Mouse (Mus musculus) heart, embryonic 10.5 days (tissue): ENCODE measurements around the gene Gm9999. TPM values are rescaled to one million over a fixed set of nuclear protein-coding genes. Genes with fewer than 3 reads are reported as not detected.
A peak's percentile ranks its signal among the peaks of the same experiment; 100 is the strongest.
"Not testable (repeated sequence)": the region's sequence is repeated elsewhere in the genome, so short reads cannot be mapped to it uniquely, and the experiment has no call there.

ENCODE experiments used
- DNase-seq: peaks from one replicate; pipeline ENCODE4 v3.0.0-alpha.2; 2017; ENCODE audit warnings: low spot score
- H3K27ac ChIP-seq: fragments of 300-500 bp; sonication (generic); 2 replicates; pipeline ENCODE4 v1.5.1; 2016; ENCODE audit warnings: mild to moderate bottlenecking
- H3K27me3 ChIP-seq: fragments of 300-500 bp; sonication (generic); 2 replicates; pipeline ENCODE4 v1.6.1; 2016; ENCODE audit warnings: mild to moderate bottlenecking; ENCODE audit not compliant: poor library complexity, insufficient read depth, severe bottlenecking
- H3K36me3 ChIP-seq: fragments of 300-500 bp; sonication (generic); 2 replicates; pipeline ENCODE4 v1.6.1; 2016; ENCODE audit warnings: mild to moderate bottlenecking, moderate library complexity
- H3K4me1 ChIP-seq: fragments of 300-500 bp; sonication (generic); 2 replicates; pipeline ENCODE4 v1.6.1; 2016; ENCODE audit warnings: mild to moderate bottlenecking
- H3K4me3 ChIP-seq: fragments of 300-500 bp; sonication (generic); 2 replicates; pipeline ENCODE4 v1.5.1; 2016; ENCODE audit warnings: mild to moderate bottlenecking, moderate library complexity
- H3K9me3 ChIP-seq: fragments of 300-500 bp; sonication (generic); 2 replicates; pipeline ENCODE4 v1.6.1; 2016; ENCODE audit warnings: mild to moderate bottlenecking, moderate library complexity
- WGBS: fragments of 180-500 bp; shearing (Covaris S2); methylation state at CpG from one replicate; pipeline ENCODE4 v1.1.7; 2016; 5-methylcytosine and 5-hydroxymethylcytosine counted together
- polyA plus RNA-seq: library from polyadenylated mRNA; unstranded; fragments of >200 nt; fragmentation: Nextera tagmentation; extraction: Ambion mirVana; gene quantifications from 2 replicates; pipeline ENCODE4 v1.2.1, GENCODE M21; 2016

Gene Gm9999
- polyA plus RNA-seq, 1 experiment from 2014 or later, result not detected

GRCm38 (mm10) chr7:46985718-46986505, 2.5 kb downstream of the Gm9999 start:
- Histone ChIP-seq H3K4me3 (no peak overlapping the region), H3K4me1 (peaks cover 3% of the 10 kb centered on the region; the same call in 1 of the 2 replicates), H3K36me3 (0 out of 2 replicates have a peak, but pooled peaks cover 2% of the 10 kb centered on the region), H3K9me3 (no peaks in the 10 kb centered on the region), H3K27me3 (no peaks in the 10 kb centered on the region), H3K27ac (0 out of 2 replicates have a peak overlapping the region, but pooled peaks have one; percentile 10)
- 59% methylated on average over 8 of the region's 8 CpGs for WGBS
- no peak for DNase-seq

GRCm38 (mm10) chr7:46986646-46987045, 3.3 kb downstream of the Gm9999 start:
- Histone ChIP-seq H3K27me3 (no peaks in the 10 kb centered on the region), H3K27ac (0 out of 2 replicates have a peak overlapping the region, but pooled peaks have one; percentile 16)
- 63% methylated on average over 5 of the region's 5 CpGs for WGBS

DNA sequence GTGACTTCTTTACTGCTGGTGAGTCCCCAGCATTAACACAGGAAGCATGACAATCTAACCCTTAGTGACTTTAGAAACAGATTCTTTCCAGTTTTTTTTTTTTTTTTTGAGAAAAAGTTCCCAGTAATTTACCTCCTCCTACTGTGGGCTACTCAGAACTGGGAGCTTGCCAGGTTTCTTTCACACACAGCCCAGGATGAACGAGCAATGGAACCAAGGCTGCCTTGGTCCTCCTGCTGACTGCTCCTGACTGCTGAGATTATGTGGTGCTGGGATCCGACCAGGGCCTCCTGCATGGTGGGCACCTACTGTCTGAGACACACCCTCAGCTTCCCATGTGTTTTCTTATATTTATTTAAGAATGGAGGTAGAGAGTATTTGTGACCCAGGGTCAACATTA, 3.7 kb downstream of the Gm9999 start:
- H3K27ac ChIP-seq, result 0 out of 2 replicates have a peak overlapping the region, but pooled peaks have one; percentile 16
- H3K4me3 ChIP-seq, result no peak overlapping the region
- no peaks in the 10 kb centered on the region for H3K9me3 ChIP-seq
- DNase-seq, result no peak
- H3K36me3 ChIP-seq, result peaks cover 7% of the 10 kb centered on the region
- no peaks in the 10 kb centered on the region for H3K27me3 ChIP-seq
- peaks cover 3% of the 10 kb centered on the region; the same call in 1 of the 2 replicates for H3K4me1 ChIP-seq
- WGBS, result 52% methylated on average over 2 of the region's 2 CpGs

More at GRCm38 (mm10) chr7:46986646-46987045, 3.3 kb downstream of the Gm9999 start:
- 0 out of 2 replicates have a peak, but pooled peaks cover 3% of the 10 kb centered on the region for H3K36me3 ChIP-seq
- H3K4me1 ChIP-seq, result peaks cover 3% of the 10 kb centered on the region; the same call in 1 of the 2 replicates
- H3K9me3 ChIP-seq, result no peaks in the 10 kb centered on the region
- DNase-seq, result no peak
- no peak overlapping the region for H3K4me3 ChIP-seq

DNA sequence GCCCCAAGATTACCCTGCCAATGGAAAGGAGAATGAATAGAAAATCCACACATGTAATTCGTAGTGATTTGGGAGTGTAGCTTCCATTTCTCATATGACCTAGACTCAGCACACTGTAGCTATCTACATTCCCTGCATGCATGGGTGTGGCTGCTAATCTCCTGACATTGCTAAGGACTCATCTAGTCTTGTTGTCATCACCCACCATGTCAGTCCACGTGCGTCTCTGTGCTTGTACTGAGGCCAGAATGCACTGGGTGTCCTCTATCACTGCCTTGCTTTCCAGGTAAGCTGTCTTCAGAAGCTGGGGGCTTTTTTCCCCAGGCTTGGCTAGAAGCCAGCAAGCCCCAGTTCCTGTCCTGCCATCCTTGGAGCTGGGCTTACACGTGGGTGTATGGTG, 6.0 kb downstream of the Gm9999 start:
- H3K27me3 ChIP-seq, DNase-seq, H3K9me3 ChIP-seq, H3K27ac ChIP-seq, H3K4me3 ChIP-seq, H3K4me1 ChIP-seq: not testable (repeated sequence)
- H3K36me3 ChIP-seq, result peaks cover 29% of the 10 kb centered on the region
- WGBS, result 55% methylated on average over 4 of the region's 4 CpGs

- WGBS, result 88% methylated on average over 8 of the region's 8 CpGs
- H3K27ac ChIP-seq, result no peak overlapping the region
- H3K4me1 ChIP-seq, result peaks cover 3% of the 10 kb centered on the region; the same call in 1 of the 2 replicates
- peaks cover 62% of the 10 kb centered on the region for H3K36me3 ChIP-seq
- no peak overlapping the region for H3K4me3 ChIP-seq
- no peaks in the 10 kb centered on the region for H3K9me3 ChIP-seq
- DNase-seq, result no peak
- H3K27me3 ChIP-seq, result no peaks in the 10 kb centered on the region
These were observed 9.7 kb downstream of the Gm9999 start for GRCm38 (mm10) chr7:46993079-46993478.

DNA sequence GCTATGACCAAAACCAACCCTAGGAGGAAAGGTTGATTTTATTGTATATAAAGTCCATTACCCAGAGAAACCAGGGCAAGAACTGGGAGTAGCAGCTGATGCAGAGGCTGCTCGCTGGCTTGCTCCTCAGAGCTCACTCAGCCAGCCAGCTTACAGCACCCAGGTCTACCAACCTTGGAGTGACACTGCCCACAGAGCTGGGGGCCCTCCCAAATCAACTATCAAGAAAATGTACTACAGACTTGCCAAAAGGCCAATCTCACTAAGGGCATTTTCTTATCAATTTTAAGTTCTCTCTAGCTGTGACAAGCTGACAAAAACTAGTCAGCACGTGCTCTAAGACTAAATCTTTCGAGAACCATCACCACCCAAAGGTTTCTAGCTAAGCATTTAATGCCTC, 12.2 kb downstream of the Gm9999 start:
- Histone ChIP-seq H3K27ac (no peak overlapping the region), H3K4me3 (no peak overlapping the region), H3K27me3 (no peaks in the 10 kb centered on the region), H3K4me1 (0 out of 2 replicates have a peak, but pooled peaks cover 3% of the 10 kb centered on the region), H3K9me3 (no peaks in the 10 kb centered on the region), H3K36me3 (peaks cover 71% of the 10 kb centered on the region)
- DNase-seq, result no peak
- WGBS, result 87% methylated on average over 3 of the region's 3 CpGs

GRCm38 (mm10) chr7:46997008-46997407, 13.6 kb downstream of the Gm9999 start:
- peaks cover 65% of the 10 kb centered on the region for H3K36me3 ChIP-seq
- H3K4me1 ChIP-seq, result peaks cover 8% of the 10 kb centered on the region; the same call in 1 of the 2 replicates
- no peak overlapping the region for H3K4me3 ChIP-seq
- no peak overlapping the region; the same call in 1 of the 2 replicates for H3K27ac ChIP-seq
- DNase-seq, result peak; percentile 86
- no peaks in the 10 kb centered on the region for H3K27me3 ChIP-seq
- no peaks in the 10 kb centered on the region for H3K9me3 ChIP-seq
- WGBS, result 77% methylated on average over 4 of the region's 4 CpGs

- no peaks in the 10 kb centered on the region for H3K9me3 ChIP-seq
- no peak overlapping the region for H3K4me3 ChIP-seq
- H3K4me1 ChIP-seq, result peaks cover 14% of the 10 kb centered on the region; the same call in 1 of the 2 replicates
- H3K36me3 ChIP-seq, result peaks cover 57% of the 10 kb centered on the region
- H3K27me3 ChIP-seq, result no peaks in the 10 kb centered on the region
- H3K27ac ChIP-seq, result peak overlapping the region; percentile 56; the same call in 1 of the 2 replicates
- WGBS, result 83% methylated on average over 21 of the region's 21 CpGs
- no peak for DNase-seq
These were observed 14.4 kb downstream of the Gm9999 start for GRCm38 (mm10) chr7:46997644-46998395.

- Histone ChIP-seq H3K4me1 (peaks cover 21% of the 10 kb centered on the region), H3K9me3 (no peaks in the 10 kb centered on the region), H3K27ac (no peak overlapping the region), H3K36me3 (peaks cover 46% of the 10 kb centered on the region), H3K27me3 (no peaks in the 10 kb centered on the region), H3K4me3 (no peak overlapping the region)
- 92% methylated on average over 2 of the region's 2 CpGs for WGBS
- DNase-seq, result no peak
These were observed 15.6 kb downstream of the Gm9999 start for GRCm38 (mm10) chr7:46998942-46999341.

GRCm38 (mm10) chr7:46999983-47000643, 16.7 kb downstream of the Gm9999 start:
- no peaks in the 10 kb centered on the region for H3K27me3 ChIP-seq
- DNase-seq, result no peak
- 78% methylated on average over 8 of the region's 8 CpGs for WGBS
- H3K4me1 ChIP-seq, result peaks cover 21% of the 10 kb centered on the region
- no peaks in the 10 kb centered on the region for H3K9me3 ChIP-seq
- no peak overlapping the region for H3K27ac ChIP-seq
- no peak overlapping the region for H3K4me3 ChIP-seq
- H3K36me3 ChIP-seq, result peaks cover 35% of the 10 kb centered on the region

DNA sequence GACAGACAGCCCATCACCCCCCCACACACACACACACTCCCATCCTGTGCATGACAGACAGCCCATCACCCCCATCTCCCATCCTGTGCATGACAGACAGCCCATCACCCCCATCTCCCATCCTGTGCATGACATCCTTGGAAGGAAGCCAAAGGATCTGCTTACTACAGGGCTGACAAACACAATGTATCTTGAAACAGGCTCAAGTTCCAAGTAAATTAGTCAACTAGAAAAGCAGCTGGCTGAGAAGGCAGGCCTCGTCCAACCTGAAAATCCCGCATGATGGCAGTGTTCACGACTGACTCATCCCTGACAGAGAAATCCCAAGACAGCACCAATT, 17.2 kb downstream of the Gm9999 start:
- no peak overlapping the region for H3K27ac ChIP-seq
- no peaks in the 10 kb centered on the region for H3K27me3 ChIP-seq
- H3K4me3 ChIP-seq, result no peak overlapping the region
- 59% methylated on average over 3 of the region's 3 CpGs for WGBS
- H3K4me1 ChIP-seq, result peaks cover 21% of the 10 kb centered on the region
- peaks cover 30% of the 10 kb centered on the region for H3K36me3 ChIP-seq
- DNase-seq, result no peak
- H3K9me3 ChIP-seq, result no peaks in the 10 kb centered on the region

DNA sequence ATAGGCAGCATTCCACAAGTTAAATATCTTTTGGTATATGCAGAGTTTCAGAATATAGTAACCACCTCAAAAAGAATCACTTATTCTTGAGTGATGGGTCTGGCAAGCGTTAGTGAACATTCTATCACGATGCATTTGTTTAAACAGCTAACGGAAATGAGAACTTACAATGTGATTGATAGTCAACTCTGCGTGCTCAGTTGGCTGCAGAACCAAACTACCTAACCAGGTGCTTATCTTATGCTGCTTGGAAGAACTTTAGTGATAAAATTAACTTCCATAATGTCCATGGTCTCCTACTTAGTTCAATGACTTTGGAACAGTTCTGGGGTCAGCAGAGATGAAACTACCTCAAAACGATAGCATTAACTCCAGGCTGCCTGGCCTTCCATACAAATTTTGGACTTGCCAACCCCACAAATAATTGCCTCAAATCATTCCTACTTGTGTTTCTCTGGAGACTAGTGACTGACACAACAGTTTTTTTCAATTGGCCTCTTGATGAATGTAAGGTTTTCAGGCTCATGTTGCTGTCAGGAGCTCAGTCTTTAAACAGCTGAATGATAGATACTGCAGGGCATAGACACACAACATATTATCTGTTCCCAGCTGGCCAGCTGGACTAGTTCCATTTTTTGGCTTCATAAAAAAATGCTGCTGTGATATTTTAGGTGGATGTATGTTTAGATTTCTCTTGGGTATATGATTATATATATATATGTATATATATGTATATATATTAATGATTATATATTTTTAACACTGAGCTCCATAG, 17.9 kb downstream of the Gm9999 start:
- H3K27ac ChIP-seq, result no peak overlapping the region
- H3K36me3 ChIP-seq, result peaks cover 24% of the 10 kb centered on the region
- peaks cover 21% of the 10 kb centered on the region for H3K4me1 ChIP-seq
- H3K9me3 ChIP-seq, result no peaks in the 10 kb centered on the region
- H3K4me3 ChIP-seq, result no peak overlapping the region
- DNase-seq, result no peak
- 77% methylated on average over 5 of the region's 5 CpGs for WGBS
- H3K27me3 ChIP-seq, result no peaks in the 10 kb centered on the region
